Mouse (Mus musculus): ENCODE measurements around the gene Gdnf.

DNA sequence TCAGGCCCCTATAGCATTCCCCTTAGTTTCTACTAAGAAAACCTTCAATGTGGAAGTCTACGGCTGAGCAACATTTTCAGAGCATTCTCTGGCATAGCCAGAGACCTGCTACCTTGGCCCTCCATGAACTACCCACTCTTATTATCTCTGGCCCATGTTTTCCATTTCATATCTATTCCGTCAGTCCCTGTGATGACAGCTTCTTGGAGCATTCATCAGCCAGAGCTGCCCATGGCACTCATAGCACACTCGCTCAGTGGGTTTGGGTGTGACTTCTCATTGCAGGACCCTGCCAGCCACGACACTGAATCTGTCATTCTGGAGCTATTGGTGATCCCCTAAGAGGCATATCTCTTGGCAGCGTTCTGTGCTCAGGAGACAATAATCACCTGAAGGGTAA is 29.1 kb upstream of the Gdnf start:
- no peak for TF ChIP-seq CHD1 (IDR thresholded peaks at IDR 0.05; ENCODE audit: low read depth, low read length)
- TF ChIP-seq ZNF384 (IDR thresholded peaks at IDR 0.05; ENCODE audit: low read depth, low read length), result no peak
- no peak for TF ChIP-seq TCF12 (IDR thresholded peaks at IDR 0.05; ENCODE audit: low read depth, low read length)
- TF ChIP-seq HCFC1 (IDR thresholded peaks at IDR 0.05; ENCODE audit: low read depth, low read length), result no peak
- no peak for TF ChIP-seq MAX (IDR thresholded peaks at IDR 0.05; ENCODE audit: low read length)
- no peak for TF ChIP-seq CTCF (conservative IDR thresholded peaks at IDR 0.05 in 1 of 2, IDR thresholded peaks at IDR 0.05 in 1 of 2; ENCODE audit: low read depth in 2 of 2, low read length in 2 of 2)
- no peak for TF ChIP-seq BHLHE40 (IDR thresholded peaks at IDR 0.05; ENCODE audit: low read depth, low read length)
- TF ChIP-seq EP300 (IDR thresholded peaks at IDR 0.05; ENCODE audit: low read length), result no peak
- TF ChIP-seq TBP (conservative IDR thresholded peaks at IDR 0.05; ENCODE audit: low read depth, low read length), result no peak
